Mouse (Mus musculus) lung, adult 2 months (tissue): Measurements from ENCODE around the gene Gtpbp6. TPM values are rescaled to one million over a fixed set of nuclear protein-coding genes. Genes with fewer than 3 reads are reported as not detected.

Experiments used
- DNase-seq: peaks from one replicate; pipeline ENCODE4 v3.0.0; 2022
- H3K4me1 ChIP-seq: fragments of 200-500 bp; 2 replicates; pipeline ENCODE4 v1.6.1; 2011; ENCODE audit warnings: low read length; ENCODE audit not compliant: control insufficient read depth, insufficient read depth
- H3K4me3 ChIP-seq: fragments of 200-500 bp; replicated peaks from 2 replicates; pipeline ENCODE3; 2011; ENCODE audit warnings: low read depth, mild to moderate bottlenecking, control low read depth, low read length; ENCODE audit errors: extremely low read depth
- CTCF ChIP-seq: fragments of 200-500 bp; IDR thresholded peaks from 2 replicates; pipeline ENCODE4 v1.5.1; 2011; ENCODE audit warnings: mild to moderate bottlenecking, low read length, control low read depth; ENCODE audit not compliant: insufficient read depth
- POLR2A ChIP-seq: fragments of 200-500 bp; IDR thresholded peaks from 2 replicates; pipeline ENCODE4 v1.6.1; 2011; ENCODE audit warnings: low read depth, mild to moderate bottlenecking, control low read depth, low read length, borderline replicate concordance; ENCODE audit errors: extremely low read depth
- WGBS: fragments of 180-500 bp; shearing (Covaris S2); methylation state at CpG from one replicate; pipeline ENCODE4 v1.1.7; 2018; 5-methylcytosine and 5-hydroxymethylcytosine counted together
- polyA plus RNA-seq: library from polyadenylated mRNA; depleted of rRNA; stranded (reverse); fragments of >200 nt; gene quantifications from 2 replicates; pipeline ENCODE4 v1.2.3, GENCODE M21; 2012; rRNA removed

Gtpbp6 gene
- polyA plus RNA-seq, 1 experiment: 114 TPM

- peak; percentile 83 for DNase-seq
- peaks cover 3% of the 10 kb centered on the region; the same call in 1 of the 2 replicates for H3K4me1 ChIP-seq
- peak overlapping the region; percentile 86 for H3K4me3 ChIP-seq
- 2% methylated on average over 19 of the region's 19 CpGs for WGBS
- peak; percentile 45; the same call in 1 of the 2 replicates for TF ChIP-seq POLR2A
- TF ChIP-seq CTCF: no peak
Observed at GRCm38 (mm10) chr5:110057637-110058408, 50.2 kb downstream of the Gtpbp6 start.

Other genes starting within 250 kb of the Gtpbp6 start
- gene Gm15446, start 184.8 kb downstream of the Gtpbp6 start, polyA plus RNA-seq: 1.3 and 2.0 TPM in 2 replicates
- gene Zfp932, start 111.7 kb downstream of the Gtpbp6 start, polyA plus RNA-seq: 2.8 and 4.4 TPM in 2 replicates
- gene Gm17655, start 35.7 kb downstream of the Gtpbp6 start, polyA plus RNA-seq: 0.06 and 0.11 TPM in 2 replicates
- gene Gm35315, start 13.8 kb downstream of the Gtpbp6 start, polyA plus RNA-seq: 0.05 and 0.08 TPM in 2 replicates
- gene Plcxd1, start 8.2 kb downstream of the Gtpbp6 start, polyA plus RNA-seq: 4.1 and 8.1 TPM in 2 replicates
- 0.48 and 0.56 TPM in 2 replicates for gene Zfp605, start 1.9 kb upstream of the Gtpbp6 start, polyA plus RNA-seq
- 46.3 and 48.0 TPM in 2 replicates for gene Chfr, start 27.6 kb upstream of the Gtpbp6 start, polyA plus RNA-seq
- 8.6 and 11.1 TPM in 2 replicates for gene Golga3, start 68.5 kb upstream of the Gtpbp6 start, polyA plus RNA-seq
- gene Ankle2, start 122.8 kb upstream of the Gtpbp6 start, polyA plus RNA-seq: 9.0 and 10.2 TPM in 2 replicates
- gene Pgam5, start 161.7 kb upstream of the Gtpbp6 start, polyA plus RNA-seq: 13.7 and 14.2 TPM in 2 replicates
- gene Pxmp2, start 178.0 kb upstream of the Gtpbp6 start, polyA plus RNA-seq: 10.5 and 11.5 TPM in 2 replicates
- 1.0 and 1.7 TPM in 2 replicates for gene Pole, start 178.1 kb upstream of the Gtpbp6 start, polyA plus RNA-seq
- 1.2 TPM in 2 replicates for gene P2rx2, start 235.0 kb upstream of the Gtpbp6 start, polyA plus RNA-seq
- 0.19 and 0.51 TPM in 2 replicates for gene Lrcol1, start 236.5 kb upstream of the Gtpbp6 start, polyA plus RNA-seq